ENCODE assay signal across 8 mouse cellular contexts in the genomic region with DNA sequence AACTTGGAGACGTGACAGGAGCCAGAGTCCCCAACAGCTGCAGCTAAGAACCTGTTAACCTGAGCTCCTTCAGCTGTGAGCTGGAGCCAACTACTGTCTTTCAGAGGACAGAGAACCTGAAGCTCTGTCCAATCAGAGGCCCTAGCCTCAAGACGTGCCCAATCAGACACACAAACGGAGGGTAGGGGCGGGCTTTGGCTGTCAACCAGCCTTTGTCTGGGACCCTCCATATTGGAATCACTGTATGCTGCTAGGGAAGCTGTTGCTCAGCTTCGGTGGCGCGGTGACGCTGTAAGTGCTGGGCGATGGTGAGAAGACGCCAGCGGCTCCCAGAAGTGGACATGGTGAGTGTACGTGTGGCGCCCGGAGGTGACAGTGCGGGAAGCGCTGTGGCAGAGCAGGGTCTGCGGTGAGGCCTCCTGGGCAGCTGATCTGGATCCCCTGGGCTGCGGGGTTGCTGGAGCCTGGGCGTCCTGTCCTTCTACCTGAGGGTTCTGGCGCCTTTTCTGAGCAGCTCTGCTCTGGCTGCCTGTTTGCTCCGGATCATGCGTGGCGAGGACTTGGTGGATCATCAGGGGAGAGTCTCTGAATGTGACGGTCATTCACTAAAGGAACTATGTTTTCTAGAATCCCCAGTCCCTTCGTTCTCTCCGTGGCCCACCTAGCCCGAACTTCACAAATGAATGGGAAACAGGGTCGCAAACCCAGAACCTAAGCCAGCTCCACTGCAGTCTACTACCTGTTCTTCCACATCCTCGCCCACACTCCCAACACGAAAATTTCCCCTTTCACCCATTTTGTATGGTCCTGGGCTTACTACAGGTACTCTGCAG. TPM values are rescaled to one million over a fixed set of nuclear protein-coding genes. Genes with fewer than 3 reads are reported as not detected.
DNase-seq lines count a peak whose midpoint lies in the region; ATAC-seq lines count a peak whose summit lies in the region.

TSS of gene A430033K04Rik (plus strand) at position 215 of the 833 bp plus-strand sequence.

- peak; percentile 94 for ATAC-seq in hindbrain, embryonic 11.5 days (ENCODE audit: low FRiP score)

- 0 out of 2 replicates have a peak, but pooled peaks cover 2% of the 10 kb centered on the region for H3K4me1 ChIP-seq in hindbrain, embryonic 11.5 days (replicated peaks; ENCODE audit: control insufficient read depth, insufficient read depth, low read length)

- peak within 1 kb of the TSS; percentile 89 for H3K9ac ChIP-seq in hindbrain, embryonic 11.5 days (ENCODE audit: low read depth, low read length)

- no peaks in the 10 kb centered on the region for H3K36me3 ChIP-seq in hindbrain, embryonic 11.5 days (ENCODE audit: control insufficient read depth, insufficient read depth, low read length)

- peak within 1 kb of the TSS; percentile 83 for H3K27ac ChIP-seq in hindbrain, embryonic 11.5 days (ENCODE audit: low read depth, low read length)

- H3K9me3 ChIP-seq in hindbrain, embryonic 11.5 days (ENCODE audit: control insufficient read depth, low read length): no peaks in the 10 kb centered on the region

- peak within 1 kb of the TSS; percentile 86 for H3K4me3 ChIP-seq in hindbrain, embryonic 11.5 days (ENCODE audit: low read depth, low read length)

- under 1% methylated on average over 30 of the region's 30 CpGs for WGBS in hindbrain, embryonic 11.5 days

- peak; percentile 93 for DNase-seq in Muller cell, postnatal 12 days (ENCODE audit: inconsistent ontology term)
- peak; percentile 94 for DNase-seq in cerebellum, adult 9-11 months
- DNase-seq in frontal cortex, adult 2 months (ENCODE audit: extremely low spot score in 1 of 2, low spot score in 1 of 2): peak; percentile 94 to 96
- DNase-seq in hindbrain, embryonic 11.5 days (ENCODE audit: low spot score): peak; percentile 91
- peak; percentile 94 to 95 for DNase-seq in layer of hippocampus, postnatal 10 days (ENCODE audit: low spot score in 2 of 2)
- DNase-seq in lung, postnatal 10 days: peak; percentile 97
- DNase-seq in ovary, postnatal 36 days (ENCODE audit: low spot score): peak; percentile 92
- peak; percentile 94 for DNase-seq in thymus, postnatal 25 days

- peak within 1 kb of the TSS; percentile 65 for H3K4me2 ChIP-seq in hindbrain, embryonic 11.5 days (replicated peaks; ENCODE audit: low read depth, low read length)

- H3K27me3 ChIP-seq in hindbrain, embryonic 11.5 days (ENCODE audit: control insufficient read depth, insufficient read depth, low read length): no peaks in the 10 kb centered on the region

RNA-seq across cellular contexts. Expression of gene A430033K04Rik, which starts in this region (rescaled TPM):
- 12.4 and 12.8 TPM in 2 replicates for polyA plus RNA-seq in frontal cortex, adult 2 months (2012; rRNA removed)
- 12.4 and 12.5 TPM in 2 replicates for polyA plus RNA-seq in hindbrain, embryonic 11.5 days (2014; fragmentation: Nextera tagmentation; extraction: Ambion mirVana)
- total RNA-seq in layer of hippocampus, postnatal 10 days (2021): 10 to 100 TPM; 12.5 to 13.6 TPM

Comparison
In these comparisons a context has a peak if more than half of its experiments do, and no peak if none do; other contexts are left out.
1. Peak in every context shown above with its lines: DNase-seq, ATAC-seq, H3K4me3 ChIP-seq and H3K27ac ChIP-seq.